Mouse (Mus musculus) ovary, adult 2 months (tissue): ENCODE results near the gene Igll1. TPM values are rescaled to one million over a fixed set of nuclear protein-coding genes. Genes with fewer than 3 reads are reported as not detected.

Source experiments
- polyA plus RNA-seq: library from polyadenylated mRNA; depleted of rRNA; stranded (reverse); fragments of >200 nt; gene quantifications from 2 replicates; pipeline ENCODE4 v1.2.3, GENCODE M21; 2012; rRNA removed

The Igll1 gene
- not detected in 2 replicates for polyA plus RNA-seq

DNA sequence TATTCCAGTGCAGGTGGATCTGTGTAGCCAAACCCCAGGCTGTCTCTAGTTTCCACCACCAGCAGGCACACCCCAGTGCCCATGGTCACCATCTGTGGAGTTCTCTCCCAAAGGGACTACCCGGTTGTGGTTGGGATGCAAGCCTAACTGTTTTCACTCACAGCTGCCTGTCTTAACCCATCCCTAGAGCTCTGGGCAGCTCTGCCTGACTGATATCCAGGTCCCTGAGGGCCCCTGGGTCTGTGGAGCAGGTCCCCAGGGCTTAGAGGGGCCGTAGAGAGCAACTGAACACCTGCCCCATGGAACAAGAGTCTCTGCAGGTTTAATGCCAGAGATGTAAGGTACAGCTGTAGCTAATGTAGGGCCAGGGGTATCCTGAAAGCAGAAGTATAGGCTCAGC lies at the start of gene Igll1:
Igll1 (minus strand) TSS at position 8 of the 400 bp plus-strand sequence.

DNA sequence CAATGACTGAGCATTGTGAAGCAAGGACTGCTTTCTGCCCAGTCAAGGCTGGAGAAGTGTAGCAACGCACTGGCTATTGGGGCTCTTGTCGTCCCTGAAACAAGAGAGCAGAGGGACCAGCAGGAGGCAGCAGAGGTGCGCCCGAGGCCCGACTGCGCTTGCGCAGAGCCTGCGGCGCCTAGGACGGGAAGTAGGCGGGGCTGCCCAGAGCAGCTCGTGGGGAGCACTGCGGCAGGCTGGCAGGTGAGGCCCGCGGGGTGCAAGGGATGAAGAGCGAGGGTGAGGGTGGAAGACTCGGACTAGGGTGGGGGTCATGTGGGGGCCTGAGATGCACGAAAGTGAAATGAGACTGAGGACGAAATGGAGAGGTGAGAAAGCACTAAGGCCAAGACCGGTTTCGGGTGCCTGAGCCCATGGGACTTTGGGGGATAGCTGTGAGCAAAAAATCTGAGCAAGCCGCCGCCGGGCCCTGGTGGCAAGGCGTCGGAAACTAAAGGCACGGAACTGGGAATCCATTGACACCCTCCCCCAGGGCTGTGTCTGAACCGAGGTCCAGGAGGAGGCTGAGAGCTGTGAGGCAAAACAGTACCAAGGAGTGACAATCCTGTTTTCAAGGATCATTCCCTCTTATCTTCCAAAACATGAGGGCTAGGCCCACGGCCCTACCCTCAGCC lies 32.7 kb upstream of the Igll1 start, which contains the start of gene Ppm1f:
Ppm1f (plus strand) TSS at position 88 of the 674 bp plus-strand sequence.

DNA sequence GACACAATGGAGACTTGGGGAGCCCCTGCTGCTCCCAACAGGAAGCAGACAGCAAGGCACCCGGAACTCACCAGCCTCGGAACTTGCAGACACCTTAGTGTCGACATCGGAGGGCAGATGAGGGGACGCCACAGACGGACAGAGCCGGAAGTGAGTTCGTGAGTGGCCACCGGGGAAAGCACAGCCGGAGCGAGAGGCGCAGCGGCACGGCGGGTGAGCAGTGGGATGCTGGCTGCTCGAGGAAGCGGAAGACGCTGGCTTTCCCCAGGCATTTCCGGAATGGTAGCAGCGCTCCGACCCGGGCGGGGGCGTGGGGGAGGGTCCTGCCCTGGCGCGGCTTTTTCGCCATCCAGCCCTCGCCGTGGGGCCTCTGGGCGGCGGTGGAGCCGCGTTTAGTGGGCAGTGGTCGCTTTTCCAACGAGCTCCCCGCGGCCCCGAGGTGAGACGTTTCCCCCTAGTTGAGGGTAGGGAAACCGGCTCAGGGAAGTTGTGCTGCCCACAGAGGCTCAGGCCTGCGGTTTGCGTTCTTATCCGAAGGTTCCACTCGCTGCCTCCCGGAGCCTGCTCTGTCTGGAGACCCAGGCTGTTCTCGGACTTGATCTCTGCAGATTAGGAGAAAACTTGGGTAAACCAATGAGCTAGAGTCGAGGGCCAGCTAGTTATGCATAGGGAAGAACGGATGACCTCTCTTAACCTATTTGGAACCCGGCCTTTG lies 7.0 kb upstream of the Igll1 start, which contains the start of the genes Top3b and Vpreb1:
Top3b (plus strand) TSS at position 120 of the 715 bp plus-strand sequence.
Vpreb1 (minus strand) TSS at position 227 of the 715 bp plus-strand sequence.

DNA sequence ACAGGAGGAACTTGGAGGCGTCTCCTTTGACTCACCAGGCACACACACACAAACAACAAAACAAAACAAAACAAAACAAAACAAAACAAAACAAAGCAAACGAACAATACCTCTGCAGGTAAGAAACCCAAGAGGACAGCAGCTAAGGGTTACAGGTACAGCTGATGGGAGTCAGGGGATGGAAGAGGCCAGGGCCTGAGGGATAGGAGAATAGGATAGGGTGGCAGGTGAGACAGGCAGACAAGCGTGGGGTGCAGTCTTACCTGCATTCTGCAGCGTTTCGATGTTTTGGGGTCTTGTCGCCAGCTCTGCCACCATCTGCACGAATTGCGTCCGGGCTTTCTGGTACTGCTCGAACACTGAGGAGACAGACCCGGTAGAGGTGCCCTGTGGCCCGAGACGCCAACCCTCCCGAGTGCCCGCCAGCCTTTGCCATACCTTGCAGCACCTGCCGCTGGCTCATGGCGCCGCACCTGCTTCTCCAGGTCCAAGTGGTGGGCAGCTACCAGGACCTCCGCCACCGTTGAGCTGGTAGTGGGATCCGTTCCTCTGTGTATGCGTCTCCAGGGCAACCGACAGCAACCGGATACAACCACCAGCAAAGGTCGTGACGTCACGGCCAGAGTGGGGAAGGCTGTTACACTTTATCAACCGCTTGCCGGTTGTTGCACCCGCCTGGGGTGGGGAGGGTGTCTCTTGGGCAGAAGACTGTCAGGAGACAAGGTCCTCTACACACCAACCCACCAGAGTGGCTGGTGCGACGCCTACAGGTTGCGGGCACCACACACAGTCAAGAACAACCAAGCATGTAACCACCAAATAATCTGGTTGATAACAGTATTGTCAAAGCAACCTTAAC lies 34.8 kb downstream of the Igll1 start, which contains the start of gene Spag6l:
Spag6l (minus strand) TSS at position 700 of the 859 bp plus-strand sequence.

Other genes with a start within 250 kb of the Igll1 start
- gene Olfr19, start 187.6 kb downstream of the Igll1 start, polyA plus RNA-seq = not detected in 2 replicates
- 5.6 and 7.6 TPM in 2 replicates for gene Spag6l, start 34.5 kb downstream of the Igll1 start, polyA plus RNA-seq
- 75.9 and 98.6 TPM in 2 replicates for gene Top3b, start 6.8 kb upstream of the Igll1 start, polyA plus RNA-seq
- gene Vpreb1, start 6.9 kb upstream of the Igll1 start, polyA plus RNA-seq = 7.5 and 8.8 TPM in 2 replicates
- gene Ppm1f, start 32.5 kb upstream of the Igll1 start, polyA plus RNA-seq = 19.4 and 22.2 TPM in 2 replicates
- gene Mapk1, start 119.4 kb upstream of the Igll1 start, polyA plus RNA-seq = 75.4 and 80.2 TPM in 2 replicates
- gene Ypel1, start 205.7 kb upstream of the Igll1 start, polyA plus RNA-seq = 8.8 and 10.2 TPM in 2 replicates
- gene Ppil2, start 247.3 kb upstream of the Igll1 start, polyA plus RNA-seq = 98.1 and 102 TPM in 2 replicates